Mouse (Mus musculus) heart, postnatal 0 days (tissue): ENCODE measurements at regions not wholly inside any gene's neighbourhood (a gene's known extent, or its start where the extent isn't known, plus 50 kb on each side); places are given as distances from the start of the nearest gene placed in this dataset.

Experiments used
- CTCF ChIP-seq: IDR thresholded peaks from 2 replicates; pipeline ENCODE4 v1.5.1; 2016; ENCODE audit warnings: antibody characterized with exemption, control low read depth, low read depth
- EP300 ChIP-seq: IDR thresholded peaks from 2 replicates; pipeline ENCODE4 v1.6.1; 2016; ENCODE audit warnings: antibody characterized with exemption, low read depth

- TF ChIP-seq CTCF (no peak), EP300 (no peak)
Observed at GRCm38 (mm10) chr19:36180329-36180728, 60.4 kb upstream of the Ankrd1 start.
